In genomic region chr17:34692906-34693305, GRCm38 (mm10) we compare ENCODE assay signal across 12 mouse cellular contexts. TPM values are rescaled to one million over a fixed set of nuclear protein-coding genes. Genes with fewer than 3 reads are reported as not detected.
DNase-seq lines count a peak whose midpoint lies in the region; ATAC-seq and TF ChIP-seq lines count a peak whose summit lies in the region.
"Had no signal": no experiment of that assay in that cellular context is flagged by ENCODE, and none has a peak within 500 bp of the region (broad histone marks: within the 10 kb centered on the region; RNA-seq: fewer than 3 reads in every experiment).

No protein-coding gene starts in this region.

- 61% methylated on average over 7 of the region's 7 CpGs for whole genome bisulfite sequencing in kidney, embryonic 15.5 days
- WGBS in midbrain, postnatal 0 days, result 62% methylated on average over 7 of the region's 7 CpGs

- no peak overlapping the region for H3K4me2 ChIP-seq in kidney, embryonic 15.5 days
- H3K4me2 ChIP-seq in midbrain, postnatal 0 days (ENCODE audit: low read depth, low read length, poor library complexity, severe bottlenecking), result no peak overlapping the region
- H3K4me2 ChIP-seq: neural tube, embryonic 13.5 days had no signal

- no peaks in the 10 kb centered on the region for H3K36me3 ChIP-seq in kidney, embryonic 15.5 days
- H3K36me3 ChIP-seq in midbrain, postnatal 0 days (ENCODE audit: insufficient read depth, low read length), result no peaks in the 10 kb centered on the region
- H3K36me3 ChIP-seq: neural tube, embryonic 13.5 days had no signal

- intact Hi-C loops in gastrocnemius, adult 2 months (cut with DNase I), result no loop called here

- H3K9ac ChIP-seq in kidney, embryonic 15.5 days, result no peak overlapping the region
- H3K9ac ChIP-seq in midbrain, postnatal 0 days (replicated peaks; ENCODE audit: low read length, poor library complexity, severe bottlenecking), result no peak overlapping the region
- H3K9ac ChIP-seq: neural tube, embryonic 13.5 days had no signal

- H3K27ac ChIP-seq in kidney, embryonic 15.5 days, result no peak overlapping the region
- peak overlapping the region; percentile 53 for H3K27ac ChIP-seq in gastrocnemius, adult 2 months
- no peak overlapping the region for H3K27ac ChIP-seq in midbrain, postnatal 0 days (ENCODE audit: low read depth, low read length)
- H3K27ac ChIP-seq: macrophage; neural tube, embryonic 13.5 days had no signal

- DNase-seq in kidney, adult 18-20 months, result peak; percentile 47
- DNase-seq in gastrocnemius, adult 2 months, result peak; percentile 93
- peak; percentile 31 to 46 for DNase-seq in kidney, adult 8-10 months
- DNase-seq in ovary, postnatal 36 days (ENCODE audit: low spot score), result peak; percentile 68
- no peak for DNase-seq in midbrain, postnatal 0 days (ENCODE audit: low spot score)
- DNase-seq in MN1 (ENCODE audit: low spot score), result no peak
- DNase-seq in right cerebral cortex, postnatal 14 days, result no peak

- no peaks in the 10 kb centered on the region for H3K27me3 ChIP-seq in kidney, embryonic 15.5 days
- H3K27me3 ChIP-seq in midbrain, postnatal 0 days (ENCODE audit: insufficient read depth, low read length), result no peaks in the 10 kb centered on the region
- H3K27me3 ChIP-seq: neural tube, embryonic 13.5 days had no signal

- H3K4me3 ChIP-seq in kidney, embryonic 15.5 days (replicated peaks), result no peak overlapping the region
- no peak overlapping the region for H3K4me3 ChIP-seq in gastrocnemius, adult 2 months
- H3K4me3 ChIP-seq in midbrain, postnatal 0 days (ENCODE audit: low read depth, low read length), result no peak overlapping the region
- H3K4me3 ChIP-seq: neural tube, embryonic 13.5 days had no signal

- H3K9me3 ChIP-seq in kidney, embryonic 15.5 days (replicated peaks), result no peaks in the 10 kb centered on the region
- H3K9me3 ChIP-seq in midbrain, postnatal 0 days (ENCODE audit: low read length), result no peaks in the 10 kb centered on the region
- H3K9me3 ChIP-seq: neural tube, embryonic 13.5 days had no signal

- H3K4me1 ChIP-seq in kidney, embryonic 15.5 days, result no peaks in the 10 kb centered on the region
- no peaks in the 10 kb centered on the region for H3K4me1 ChIP-seq in midbrain, postnatal 0 days (ENCODE audit: insufficient read depth, low read length)
- H3K4me1 ChIP-seq: neural tube, embryonic 13.5 days had no signal

- ATAC-seq in kidney, embryonic 15.5 days (replicated peaks; ENCODE audit: low FRiP score), result no peak
- no peak for ATAC-seq in midbrain, postnatal 0 days (ENCODE audit: low FRiP score)

- TF ChIP-seq CTCF in gastrocnemius, adult 2 months (IDR thresholded peaks at IDR 0.05), result no peak
- no peak for TF ChIP-seq CTCF in midbrain, postnatal 0 days (IDR thresholded peaks at IDR 0.05)

RNA-seq across cellular contexts. Expression of gene Tnxb, which starts 22.6 kb away (rescaled TPM):
- polyA plus RNA-seq in kidney, embryonic 15.5 days (2015; fragmentation: Nextera tagmentation; extraction: Ambion mirVana), result 0.35 and 0.75 TPM in 2 replicates
- 10 to 100 TPM; 30.7 to 41.6 TPM for total RNA-seq in gastrocnemius, adult 2 months (2021)
- total RNA-seq in midbrain, postnatal 0 days (2014; rRNA removed), result 3.5 and 4.2 TPM in 2 replicates
- polyA plus RNA-seq in midbrain, postnatal 0 days (2015; fragmentation: Nextera tagmentation; extraction: Ambion mirVana), result 0.26 and 0.30 TPM in 2 replicates
- polyA plus RNA-seq: embryonic facial prominence, embryonic 11.5 days; macrophage had no signal

RNA-seq across cellular contexts. Expression of gene Atf6b, which starts 46.0 kb away (rescaled TPM):
- 86.2 and 98.2 TPM in 2 replicates for polyA plus RNA-seq in kidney, embryonic 15.5 days (2015; fragmentation: Nextera tagmentation; extraction: Ambion mirVana)
- total RNA-seq in gastrocnemius, adult 2 months (2021), result 1 to 10 TPM; 7.1 to 9.1 TPM
- 47.9 and 57.4 TPM in 2 replicates for total RNA-seq in midbrain, postnatal 0 days (2014; rRNA removed)
- polyA plus RNA-seq in midbrain, postnatal 0 days (2015; fragmentation: Nextera tagmentation; extraction: Ambion mirVana), result 83.0 and 86.0 TPM in 2 replicates

RNA-seq across cellular contexts. Expression of gene Fkbpl, which starts 48.3 kb away (rescaled TPM):
- 17.2 and 18.4 TPM in 2 replicates for polyA plus RNA-seq in kidney, embryonic 15.5 days (2015; fragmentation: Nextera tagmentation; extraction: Ambion mirVana)
- 1 to 10 TPM; 4.5 to 9.3 TPM for total RNA-seq in gastrocnemius, adult 2 months (2021)
- 6.2 and 7.2 TPM in 2 replicates for total RNA-seq in midbrain, postnatal 0 days (2014; rRNA removed)
- polyA plus RNA-seq in midbrain, postnatal 0 days (2015; fragmentation: Nextera tagmentation; extraction: Ambion mirVana), result 10.7 and 12.9 TPM in 2 replicates

RNA-seq across cellular contexts. Expression of gene C4b, which starts 50.8 kb away (rescaled TPM):
- polyA plus RNA-seq in kidney, embryonic 15.5 days (2015; fragmentation: Nextera tagmentation; extraction: Ambion mirVana), result 0.73 and 2.0 TPM in 2 replicates
- total RNA-seq in gastrocnemius, adult 2 months (2021), result 1 to 10 TPM; 2.4 to 3.4 TPM
- total RNA-seq in midbrain, postnatal 0 days (2014; rRNA removed), result 1.2 and 1.5 TPM in 2 replicates
- polyA plus RNA-seq in midbrain, postnatal 0 days (2015; fragmentation: Nextera tagmentation; extraction: Ambion mirVana), result 0.67 and 0.76 TPM in 2 replicates
- polyA plus RNA-seq: embryonic facial prominence, embryonic 11.5 days; hindbrain, embryonic 11.5 days; neural tube, embryonic 13.5 days had no signal

Comparison
In these comparisons a context has a peak if more than half of its experiments do, and no peak if none do; other contexts are left out.
1. DNase-seq: peak in kidney, adult 18-20 months (single experiment), gastrocnemius, adult 2 months (single experiment), kidney, adult 8-10 months (2 of 2) and ovary, postnatal 36 days (single experiment); none in midbrain, postnatal 0 days (single experiment), MN1 (single experiment) and right cerebral cortex, postnatal 14 days (single experiment).